Mouse (Mus musculus) liver, embryonic 15.5 days (tissue): ENCODE measurements around the gene Noc2l. TPM values are rescaled to one million over a fixed set of nuclear protein-coding genes. Genes with fewer than 3 reads are reported as not detected.

Source experiments
- ATAC-seq: fragments of 200-750 bp; cut with Nextera tagmentation; 2 replicates; pipeline ENCODE4 v1.8.0; 2017; ENCODE audit warnings: moderate number of reproducible peaks, mild to moderate bottlenecking, moderate library complexity; ENCODE audit not compliant: insufficient read depth
- H3K27ac ChIP-seq: fragments of 300-500 bp; sonication (generic); replicated peaks from 2 replicates; pipeline ENCODE4 v1.5.1; 2015; ENCODE audit warnings: mild to moderate bottlenecking, inconsistent platforms
- H3K27me3 ChIP-seq: fragments of 300-500 bp; sonication (generic); 2 replicates; pipeline ENCODE4 v1.6.1; 2015; ENCODE audit warnings: mild to moderate bottlenecking, inconsistent platforms
- H3K36me3 ChIP-seq: fragments of 300-500 bp; sonication (generic); replicated peaks from 2 replicates; pipeline ENCODE4 v1.6.1; 2015; ENCODE audit warnings: moderate library complexity, mild to moderate bottlenecking, inconsistent platforms
- H3K4me1 ChIP-seq: fragments of 300-500 bp; sonication (generic); replicated peaks from 2 replicates; pipeline ENCODE4 v1.6.1; 2015; ENCODE audit warnings: inconsistent platforms
- H3K4me2 ChIP-seq: fragments of 300-500 bp; sonication (generic); 2 replicates; pipeline ENCODE4 v1.6.1; 2015; ENCODE audit warnings: moderate library complexity, mild to moderate bottlenecking, inconsistent platforms
- H3K4me3 ChIP-seq: fragments of 300-500 bp; sonication (generic); replicated peaks from 2 replicates; pipeline ENCODE4 v1.5.1; 2015; ENCODE audit warnings: mild to moderate bottlenecking, inconsistent platforms
- H3K9ac ChIP-seq: fragments of 300-500 bp; sonication (generic); 2 replicates; pipeline ENCODE4 v1.6.1; 2015; ENCODE audit warnings: moderate library complexity, mild to moderate bottlenecking, inconsistent platforms
- H3K9me3 ChIP-seq: fragments of 300-500 bp; sonication (generic); replicated peaks from 2 replicates; pipeline ENCODE4 v1.6.1; 2016; ENCODE audit warnings: inconsistent platforms
- WGBS: fragments of 180-500 bp; shearing (Covaris S2); methylation state at CpG from one replicate; pipeline ENCODE4 v1.1.7; 2015; ENCODE audit warnings: mixed read lengths; ENCODE audit not compliant: insufficient replicate concordance; 5-methylcytosine and 5-hydroxymethylcytosine counted together
- polyA plus RNA-seq: library from polyadenylated mRNA; unstranded; fragments of >200 nt; fragmentation: Nextera tagmentation; extraction: Ambion mirVana; gene quantifications from 2 replicates; pipeline ENCODE4 v1.2.1, GENCODE M21; 2015

Noc2l gene
- polyA plus RNA-seq, 1 experiment from 2014 or later: 44.5 TPM

- peaks cover 37% of the 10 kb centered on the region for H3K27me3 ChIP-seq
- H3K27ac ChIP-seq: no peak overlapping the region
- H3K9ac ChIP-seq: no peak overlapping the region
- no peak overlapping the region for H3K4me2 ChIP-seq
- 71% methylated on average over 16 of the region's 16 CpGs for WGBS
- no peak overlapping the region for H3K4me3 ChIP-seq
- H3K36me3 ChIP-seq: no peaks in the 10 kb centered on the region
- no peaks in the 10 kb centered on the region for H3K9me3 ChIP-seq
- ATAC-seq: no peak
- 0 out of 2 replicates have a peak, but pooled peaks cover 4% of the 10 kb centered on the region for H3K4me1 ChIP-seq
These were observed 18.7 kb upstream of the Noc2l start for GRCm38 (mm10) chr4:156217022-156217669.

- Histone ChIP-seq H3K9me3 (no peaks in the 10 kb centered on the region), H3K27ac (no peak overlapping the region), H3K9ac (no peak overlapping the region), H3K36me3 (no peaks in the 10 kb centered on the region), H3K27me3 (peaks cover 33% of the 10 kb centered on the region), H3K4me2 (no peak overlapping the region), H3K4me1 (0 out of 2 replicates have a peak, but pooled peaks cover 4% of the 10 kb centered on the region), H3K4me3 (no peak overlapping the region)
- 68% methylated on average over 16 of the region's 16 CpGs for WGBS
- ATAC-seq: no peak
These were observed 18.0 kb upstream of the Noc2l start for GRCm38 (mm10) chr4:156217838-156218237.

- H3K9ac ChIP-seq: no peak overlapping the region
- ATAC-seq: no peak
- no peaks in the 10 kb centered on the region for H3K36me3 ChIP-seq
- WGBS: 77% methylated on average over 11 of the region's 11 CpGs
- H3K4me3 ChIP-seq: no peak overlapping the region
- no peak overlapping the region for H3K4me2 ChIP-seq
- peaks cover 37% of the 10 kb centered on the region for H3K27me3 ChIP-seq
- no peaks in the 10 kb centered on the region for H3K9me3 ChIP-seq
- 0 out of 2 replicates have a peak, but pooled peaks cover 4% of the 10 kb centered on the region for H3K4me1 ChIP-seq
- H3K27ac ChIP-seq: no peak overlapping the region
These were observed 15.9 kb upstream of the Noc2l start for GRCm38 (mm10) chr4:156219936-156220335.

GRCm38 (mm10) chr4:156224276-156224675 lies 11.5 kb upstream of the Noc2l start:
- no peak overlapping the region for H3K4me3 ChIP-seq
- H3K36me3 ChIP-seq: 0 out of 2 replicates have a peak, but pooled peaks cover 3% of the 10 kb centered on the region
- no peaks in the 10 kb centered on the region for H3K9me3 ChIP-seq
- peaks cover 23% of the 10 kb centered on the region for H3K4me1 ChIP-seq
- ATAC-seq: no peak
- no peak overlapping the region for H3K4me2 ChIP-seq
- WGBS: 71% methylated on average over 2 of the region's 2 CpGs
- peaks cover 13% of the 10 kb centered on the region; the same call in 1 of the 2 replicates for H3K27me3 ChIP-seq
- no peak overlapping the region for H3K27ac ChIP-seq
- H3K9ac ChIP-seq: no peak overlapping the region

GRCm38 (mm10) chr4:156227752-156228392 lies 7.9 kb upstream of the Noc2l start:
- Histone ChIP-seq H3K9ac (no peak overlapping the region), H3K4me2 (peak overlapping the region; percentile 21), H3K9me3 (no peaks in the 10 kb centered on the region), H3K4me1 (peaks cover 20% of the 10 kb centered on the region), H3K36me3 (peaks cover 36% of the 10 kb centered on the region), H3K4me3 (no peak overlapping the region), H3K27ac (no peak overlapping the region), H3K27me3 (peaks cover 13% of the 10 kb centered on the region; the same call in 1 of the 2 replicates)
- no peak for ATAC-seq
- WGBS: 62% methylated on average over 18 of the region's 18 CpGs

- Histone ChIP-seq H3K9ac (no peak overlapping the region), H3K9me3 (no peaks in the 10 kb centered on the region), H3K27ac (no peak overlapping the region), H3K27me3 (peaks cover 13% of the 10 kb centered on the region; the same call in 1 of the 2 replicates), H3K4me2 (peak overlapping the region; percentile 21; the same call in 1 of the 2 replicates), H3K4me1 (peaks cover 25% of the 10 kb centered on the region), H3K4me3 (no peak overlapping the region), H3K36me3 (peaks cover 36% of the 10 kb centered on the region)
- ATAC-seq: peak; percentile 51
- 39% methylated on average over 12 of the region's 12 CpGs for whole genome bisulfite sequencing
These were observed 7.3 kb upstream of the Noc2l start for GRCm38 (mm10) chr4:156228393-156229024.

- no peak for ATAC-seq
- 15% methylated on average over 17 of the region's 17 CpGs for WGBS
These were observed 1.7 kb upstream of the Noc2l start for GRCm38 (mm10) chr4:156234021-156234501.

GRCm38 (mm10) chr4:156234701-156235213 lies 1.1 kb upstream of the Noc2l start, which contains the start of gene Plekhn1:
Gene Plekhn1, minus strand, starts transcription at chr4:156234857.
- Histone ChIP-seq H3K9ac (peak within 1 kb of the TSS; percentile 85), H3K4me2 (peak within 1 kb of the TSS; percentile 99), H3K36me3 (peaks cover 56% of the 10 kb centered on the region), H3K4me3 (peak within 1 kb of the TSS; percentile 97), H3K9me3 (no peaks in the 10 kb centered on the region), H3K4me1 (peaks cover 41% of the 10 kb centered on the region), H3K27me3 (no peaks in the 10 kb centered on the region), H3K27ac (peak within 1 kb of the TSS; percentile 96)
- WGBS: under 1% methylated on average over 47 of the region's 48 CpGs
- peak; percentile 46 for ATAC-seq

More at GRCm38 (mm10) chr4:156234021-156234501, 1.7 kb upstream of the Noc2l start:
- Histone ChIP-seq H3K9ac (peak overlapping the region; percentile 85), H3K4me2 (peak overlapping the region; percentile 99), H3K27me3 (no peaks in the 10 kb centered on the region), H3K4me1 (peaks cover 41% of the 10 kb centered on the region), H3K9me3 (no peaks in the 10 kb centered on the region), H3K36me3 (peaks cover 55% of the 10 kb centered on the region), H3K4me3 (peak overlapping the region; percentile 97), H3K27ac (peak overlapping the region; percentile 55)

- Histone ChIP-seq H3K4me1 (peaks cover 41% of the 10 kb centered on the region), H3K27me3 (no peaks in the 10 kb centered on the region), H3K4me3 (peak overlapping the region; percentile 97), H3K9ac (peak overlapping the region; percentile 78), H3K4me2 (peak overlapping the region; percentile 99), H3K9me3 (no peaks in the 10 kb centered on the region), H3K27ac (peak overlapping the region; percentile 96), H3K36me3 (peaks cover 57% of the 10 kb centered on the region)
- WGBS: under 1% methylated on average over 15 of the region's 15 CpGs
- peak; percentile 51 for ATAC-seq
These were observed 445 bp upstream of the Noc2l start for GRCm38 (mm10) chr4:156235360-156235770.

GRCm38 (mm10) chr4:156236651-156237447 lies 1.0 kb downstream of the Noc2l start:
- Histone ChIP-seq H3K27me3 (no peaks in the 10 kb centered on the region), H3K9ac (peak overlapping the region; percentile 78), H3K4me3 (peak overlapping the region; percentile 97), H3K36me3 (peaks cover 57% of the 10 kb centered on the region), H3K4me2 (peak overlapping the region; percentile 99), H3K9me3 (no peaks in the 10 kb centered on the region), H3K27ac (peak overlapping the region; percentile 96), H3K4me1 (peaks cover 41% of the 10 kb centered on the region)
- ATAC-seq: no peak
- WGBS: 17% methylated on average over 58 of the region's 60 CpGs
